Mouse (Mus musculus) macrophage (primary cell): Measurements from ENCODE around the gene Kcnq1. TPM values are rescaled to one million over a fixed set of nuclear protein-coding genes. Genes with fewer than 3 reads are reported as not detected.

ENCODE experiments used
- H3K27ac ChIP-seq: fragments of 350-480 bp; formaldehyde crosslinking; 2 replicates; pipeline ENCODE4 v1.9.0; 2021
- H3K36me3 ChIP-seq: fragments of 350-480 bp; formaldehyde crosslinking; 2 replicates; pipeline ENCODE4 v1.9.0; 2021; ENCODE audit errors: inconsistent target
- H3K4me3 ChIP-seq: fragments of 350-480 bp; formaldehyde crosslinking; 2 replicates; pipeline ENCODE4 v1.9.0; 2021; ENCODE audit errors: inconsistent target
- H3K79me2 ChIP-seq: fragments of 350-480 bp; formaldehyde crosslinking; 2 replicates; pipeline ENCODE4 v1.9.0; 2021; ENCODE audit errors: inconsistent target
- WGBS: methylation state at CpG from one replicate; pipeline ENCODE4 v1.1.7; 2026; ENCODE audit warnings: inconsistent platforms; ENCODE audit not compliant: missing documents; 5-methylcytosine and 5-hydroxymethylcytosine counted together
- polyA plus RNA-seq: library from polyadenylated mRNA; stranded (reverse); fragments of 250-400 nt; gene quantifications from 3 replicates; pipeline ENCODE4 v1.2.4, GENCODE M21; 2018; ENCODE audit warnings: inconsistent platforms

Gene Kcnq1
- polyA plus RNA-seq, 1 experiment from 2014 or later, result 0.07 TPM

- H3K4me3 ChIP-seq, result no peak overlapping the region
- H3K79me2 ChIP-seq, result no peaks in the 10 kb centered on the region
- no peak overlapping the region for H3K27ac ChIP-seq
- WGBS, result 91% methylated on average over 8 of the region's 8 CpGs
- H3K36me3 ChIP-seq, result no peaks in the 10 kb centered on the region
Observed at GRCm38 (mm10) chr7:143364969-143365839, 259.0 kb downstream of the Kcnq1 start.

DNA sequence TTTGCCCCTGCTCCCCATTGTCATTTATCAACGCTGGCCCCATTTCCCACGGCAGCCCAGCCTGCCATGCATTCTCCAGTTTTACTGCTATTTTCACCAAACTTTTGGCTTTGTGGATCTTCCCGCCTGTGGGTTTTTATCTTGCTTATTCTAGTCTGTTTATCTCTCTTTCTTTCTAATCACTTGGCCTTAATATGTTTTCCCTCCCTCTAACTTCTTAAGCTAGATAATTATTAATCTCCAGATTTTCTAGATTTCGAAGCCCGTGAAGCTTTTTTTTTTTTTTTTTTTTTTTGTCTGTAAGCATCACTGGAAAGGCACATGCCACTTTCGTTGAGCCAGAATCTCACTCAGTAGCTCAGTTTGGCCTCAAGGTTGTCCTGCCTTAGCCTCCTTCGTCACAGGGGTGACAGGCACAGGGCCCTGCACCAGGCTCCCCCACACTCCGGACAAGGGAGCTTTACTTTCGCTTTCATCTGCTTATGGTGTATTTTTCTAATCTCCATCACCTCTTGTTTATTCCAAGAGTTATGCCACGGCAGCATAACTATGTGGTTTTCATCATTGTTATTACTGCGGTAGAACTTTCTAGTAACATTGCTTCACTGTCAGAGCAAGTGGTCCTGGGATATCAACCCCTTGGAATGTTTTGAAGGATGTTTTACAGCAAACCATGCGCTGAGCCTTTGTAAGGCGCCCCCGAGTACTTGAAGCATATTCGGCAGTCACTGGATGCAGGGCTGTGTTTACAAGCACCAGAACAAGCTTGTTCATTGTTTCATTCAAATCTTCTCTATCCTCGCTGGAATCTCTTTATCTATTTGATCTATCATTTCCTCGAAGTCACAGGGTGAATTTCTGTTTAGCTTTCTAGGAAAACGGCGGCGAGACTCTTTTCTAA is 261.5 kb downstream of the Kcnq1 start:
- no peaks in the 10 kb centered on the region for H3K36me3 ChIP-seq
- no peak overlapping the region for H3K4me3 ChIP-seq
- H3K27ac ChIP-seq, result peak overlapping the region; percentile 34
- 62% methylated on average over 19 of the region's 20 CpGs for WGBS
- no peaks in the 10 kb centered on the region for H3K79me2 ChIP-seq

DNA sequence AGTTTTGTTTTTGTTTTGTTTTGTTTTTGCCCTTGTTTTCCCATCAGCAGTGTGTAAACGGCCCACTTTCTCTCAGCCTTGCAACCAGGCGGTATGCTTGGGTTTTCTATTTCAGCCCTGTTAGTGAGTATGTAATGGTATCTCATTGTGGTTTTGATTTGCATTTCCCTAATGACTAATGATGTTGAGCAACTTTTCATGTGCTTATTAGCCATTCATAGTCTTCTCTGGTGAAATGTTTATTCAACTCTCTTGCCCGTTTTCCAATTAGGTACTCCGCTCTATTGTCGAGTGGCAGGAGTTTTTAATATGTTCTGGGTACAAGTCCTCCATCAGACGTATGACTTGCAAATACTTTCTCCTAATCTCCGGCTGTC is 262.1 kb downstream of the Kcnq1 start:
- Histone ChIP-seq H3K4me3 (no peak overlapping the region), H3K79me2 (no peaks in the 10 kb centered on the region), H3K27ac (peak overlapping the region; percentile 34), H3K36me3 (no peaks in the 10 kb centered on the region)
- WGBS, result 31% methylated on average over 7 of the region's 7 CpGs

GRCm38 (mm10) chr7:143371336-143371735 is 265.2 kb downstream of the Kcnq1 start:
- H3K79me2 ChIP-seq, result no peaks in the 10 kb centered on the region

GRCm38 (mm10) chr7:143373265-143373664 is 267.1 kb downstream of the Kcnq1 start:
- Histone ChIP-seq H3K36me3 (no peaks in the 10 kb centered on the region), H3K27ac (0 out of 2 replicates have a peak overlapping the region, but pooled peaks have one; percentile 18), H3K79me2 (no peaks in the 10 kb centered on the region), H3K4me3 (no peak overlapping the region)
- 26% methylated on average over 3 of the region's 3 CpGs for WGBS

More at GRCm38 (mm10) chr7:143371336-143371735, 265.2 kb downstream of the Kcnq1 start:
- Histone ChIP-seq H3K36me3 (no peaks in the 10 kb centered on the region), H3K4me3 (no peak overlapping the region), H3K27ac (no peak overlapping the region)
- 89% methylated on average over 2 of the region's 2 CpGs for WGBS

DNA sequence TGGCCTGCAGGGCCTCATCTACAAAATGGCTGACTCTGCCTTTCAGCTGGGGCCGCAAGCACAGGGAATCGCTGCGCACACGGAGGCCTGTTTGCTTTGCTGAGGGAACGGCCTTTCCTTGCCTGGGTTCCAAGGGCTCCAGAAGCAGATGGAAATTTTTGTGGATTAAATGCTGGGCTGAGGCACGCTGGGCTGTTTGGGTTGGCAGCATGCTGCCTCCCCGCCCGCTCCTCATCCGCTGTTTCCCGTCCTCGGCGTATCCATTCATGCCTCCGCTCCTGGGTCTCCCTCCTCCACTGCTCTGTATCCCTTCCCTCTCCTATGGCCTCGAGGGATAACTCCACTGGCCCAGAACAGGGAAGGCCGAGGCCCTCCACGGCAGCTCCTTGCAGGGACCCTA is 269.8 kb downstream of the Kcnq1 start:
- no peak overlapping the region for H3K27ac ChIP-seq
- H3K79me2 ChIP-seq, result no peaks in the 10 kb centered on the region
- WGBS, result 90% methylated on average over 16 of the region's 16 CpGs
- H3K36me3 ChIP-seq, result no peaks in the 10 kb centered on the region
- no peak overlapping the region for H3K4me3 ChIP-seq

GRCm38 (mm10) chr7:143380466-143381073 is 274.4 kb downstream of the Kcnq1 start:
- Histone ChIP-seq H3K4me3 (no peak overlapping the region), H3K36me3 (no peaks in the 10 kb centered on the region), H3K79me2 (no peaks in the 10 kb centered on the region), H3K27ac (no peak overlapping the region)
- WGBS, result 92% methylated on average over 20 of the region's 20 CpGs

GRCm38 (mm10) chr7:143386632-143387031 is 280.5 kb downstream of the Kcnq1 start:
- H3K27ac ChIP-seq, result no peak overlapping the region
- H3K4me3 ChIP-seq, result no peak overlapping the region
- 80% methylated on average over 1 of the region's 1 CpGs for WGBS
- H3K36me3 ChIP-seq, result no peaks in the 10 kb centered on the region
- H3K79me2 ChIP-seq, result no peaks in the 10 kb centered on the region

GRCm38 (mm10) chr7:143388783-143389695 is 282.9 kb downstream of the Kcnq1 start:
- no peak overlapping the region for H3K4me3 ChIP-seq
- 61% methylated on average over 27 of the region's 27 CpGs for WGBS
- H3K27ac ChIP-seq, result no peak overlapping the region
- H3K79me2 ChIP-seq, result no peaks in the 10 kb centered on the region
- no peaks in the 10 kb centered on the region for H3K36me3 ChIP-seq

- no peak overlapping the region for H3K4me3 ChIP-seq
- no peaks in the 10 kb centered on the region for H3K79me2 ChIP-seq
- H3K27ac ChIP-seq, result no peak overlapping the region
- no peaks in the 10 kb centered on the region for H3K36me3 ChIP-seq
- WGBS, result 4% methylated on average over 2 of the region's 2 CpGs
Observed at GRCm38 (mm10) chr7:143389860-143390259, 283.7 kb downstream of the Kcnq1 start.

- WGBS, result 21% methylated on average over 12 of the region's 12 CpGs
- Histone ChIP-seq H3K79me2 (no peaks in the 10 kb centered on the region), H3K27ac (no peak overlapping the region), H3K36me3 (no peaks in the 10 kb centered on the region), H3K4me3 (no peak overlapping the region)
Observed at GRCm38 (mm10) chr7:143390277-143390948, 284.3 kb downstream of the Kcnq1 start.

- Histone ChIP-seq H3K36me3 (no peaks in the 10 kb centered on the region), H3K79me2 (no peaks in the 10 kb centered on the region), H3K4me3 (no peak overlapping the region), H3K27ac (no peak overlapping the region)
- WGBS, result 92% methylated on average over 9 of the region's 9 CpGs
Observed at GRCm38 (mm10) chr7:143395113-143395563, 289.0 kb downstream of the Kcnq1 start.

DNA sequence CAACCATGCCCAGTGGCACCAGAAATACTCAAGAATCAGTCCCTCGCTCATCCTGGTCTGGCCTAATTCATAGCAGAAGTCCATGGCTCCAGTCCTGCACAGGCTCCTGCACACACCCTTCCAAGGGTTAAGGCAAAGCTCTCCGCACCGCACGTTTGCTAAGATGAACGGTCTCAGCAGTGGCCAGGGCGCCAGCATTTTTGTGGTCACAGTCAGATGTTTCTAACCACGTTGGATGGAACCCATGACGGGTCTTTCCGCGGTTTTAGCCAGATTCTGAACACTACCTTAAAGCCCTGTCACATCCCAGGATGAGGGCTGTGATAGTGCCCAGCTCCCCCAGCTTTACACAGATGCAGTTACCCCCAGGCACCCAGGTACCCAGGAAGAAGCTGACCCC is 293.6 kb downstream of the Kcnq1 start:
- Histone ChIP-seq H3K79me2 (no peaks in the 10 kb centered on the region), H3K36me3 (no peaks in the 10 kb centered on the region), H3K27ac (no peak overlapping the region), H3K4me3 (no peak overlapping the region)
- WGBS, result 33% methylated on average over 10 of the region's 10 CpGs
